Mouse (Mus musculus) ES-E14 (cell line): Measurements from ENCODE around the gene H2-DMb1.

Experiments used
- CHD2 ChIP-seq: IDR thresholded peaks from 2 replicates; pipeline ENCODE4 v1.6.1; 2014; ENCODE audit warnings: mild to moderate bottlenecking, low read depth, low read length, inconsistent platforms
- HCFC1 ChIP-seq: IDR thresholded peaks from 2 replicates; pipeline ENCODE4 v1.6.1; 2012; ENCODE audit warnings: low read length, inconsistent platforms, borderline replicate concordance; ENCODE audit not compliant: insufficient read depth
- MAFK ChIP-seq: IDR thresholded peaks from 2 replicates; pipeline ENCODE4 v1.6.1; 2014; ENCODE audit warnings: mild to moderate bottlenecking, low read depth, low read length, inconsistent platforms; ENCODE audit not compliant: insufficient read depth
- ZC3H11A ChIP-seq: IDR thresholded peaks from 2 replicates; pipeline ENCODE4 v1.6.1; 2012; ENCODE audit warnings: low read depth, mild to moderate bottlenecking, inconsistent platforms, low read length, borderline replicate concordance
- ZNF384 ChIP-seq: IDR thresholded peaks from 2 replicates; pipeline ENCODE4 v1.6.1; 2012; ENCODE audit warnings: low read depth, low read length, inconsistent platforms

DNA sequence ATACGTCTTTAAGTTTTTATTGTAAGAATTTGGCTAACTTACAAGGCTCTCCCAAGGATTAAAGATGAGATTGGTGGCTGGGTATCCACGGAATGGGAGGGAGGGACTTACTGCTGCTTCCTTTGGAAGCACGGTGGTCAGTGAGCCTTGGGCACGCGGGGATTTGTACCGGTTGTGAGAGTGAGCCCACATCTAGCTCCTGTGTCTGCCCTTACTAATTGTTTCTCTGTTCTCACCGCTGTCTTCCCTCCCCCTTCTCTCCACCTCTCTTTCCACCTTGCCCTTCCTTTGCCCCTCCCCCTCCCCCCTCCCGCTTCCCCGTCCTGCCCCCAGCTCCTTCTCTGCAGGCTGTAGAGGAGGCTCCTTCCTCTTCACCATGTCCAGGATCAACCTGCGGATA, 55.5 kb downstream of the H2-DMb1 start:
- no peak for TF ChIP-seq ZC3H11A
- no peak for TF ChIP-seq ZNF384
- TF ChIP-seq CHD2, result no peak
- no peak for TF ChIP-seq HCFC1
- no peak for TF ChIP-seq MAFK
